Mouse (Mus musculus): ENCODE data around the gene Gm15155.
"Not testable (repeated sequence)": the region's sequence is repeated elsewhere in the genome, so short reads cannot be mapped to it uniquely, and the experiment has no call there.

The Gm15155 gene

GRCm38 (mm10) chrX:155624341-155624841, at the start of gene Gm15155:
Gene Gm15155, plus strand, starts transcription at chrX:155624741.
- DNase-seq = no peak

GRCm38 (mm10) chrX:155579791-155580190, 44.8 kb upstream of the Gm15155 start:
- no peak for DNase-seq

- no peak for DNase-seq
These were observed 40.0 kb upstream of the Gm15155 start for GRCm38 (mm10) chrX:155584586-155584985.

GRCm38 (mm10) chrX:155591490-155591889, 33.1 kb upstream of the Gm15155 start:
- no peak for DNase-seq

- no peak for DNase-seq
These were observed 32.1 kb upstream of the Gm15155 start for GRCm38 (mm10) chrX:155592467-155592866.

- DNase-seq = no peak
These were observed 29.9 kb upstream of the Gm15155 start for GRCm38 (mm10) chrX:155594685-155595084.

GRCm38 (mm10) chrX:155596390-155596789, 28.2 kb upstream of the Gm15155 start:
- no peak for DNase-seq

- no peak for DNase-seq
These were observed 23.3 kb upstream of the Gm15155 start for GRCm38 (mm10) chrX:155601196-155601595.

GRCm38 (mm10) chrX:155622527-155622926, 2.0 kb upstream of the Gm15155 start:
- DNase-seq = no peak

- DNase-seq = peak; percentile 9
These were observed 1.5 kb upstream of the Gm15155 start for GRCm38 (mm10) chrX:155622961-155623599.

GRCm38 (mm10) chrX:155623701-155624281, 750 bp upstream of the Gm15155 start, which contains the start of gene Ptchd1:
Gene Ptchd1, minus strand, starts transcription at chrX:155623814.
- no peak for DNase-seq

GRCm38 (mm10) chrX:155624895-155625294, 354 bp downstream of the Gm15155 start:
- no peak for DNase-seq

- DNase-seq = no peak
These were observed 1.2 kb downstream of the Gm15155 start for GRCm38 (mm10) chrX:155625671-155626196.

- no peak for DNase-seq
These were observed 19.4 kb downstream of the Gm15155 start for GRCm38 (mm10) chrX:155643975-155644374.

GRCm38 (mm10) chrX:155645975-155646374, 21.4 kb downstream of the Gm15155 start:
- DNase-seq = no peak

GRCm38 (mm10) chrX:155657971-155658370, 33.4 kb downstream of the Gm15155 start:
- DNase-seq = no peak

GRCm38 (mm10) chrX:155690440-155690839, 65.9 kb downstream of the Gm15155 start:
- DNase-seq = not testable (repeated sequence)

- no peak for DNase-seq
These were observed 99.6 kb downstream of the Gm15155 start for GRCm38 (mm10) chrX:155724157-155724556.

- no peak for DNase-seq
These were observed 103.8 kb downstream of the Gm15155 start for GRCm38 (mm10) chrX:155728387-155728786.

- DNase-seq = no peak
These were observed 263.6 kb downstream of the Gm15155 start for GRCm38 (mm10) chrX:155888118-155888517.

- peak; percentile 14 for DNase-seq
These were observed 275.5 kb downstream of the Gm15155 start for GRCm38 (mm10) chrX:155900040-155900439.

- DNase-seq = no peak
These were observed 277.2 kb downstream of the Gm15155 start for GRCm38 (mm10) chrX:155901742-155902141.

- DNase-seq = no peak
These were observed 278.6 kb downstream of the Gm15155 start for GRCm38 (mm10) chrX:155903108-155903507.

- no peak for DNase-seq
These were observed 385.2 kb downstream of the Gm15155 start for GRCm38 (mm10) chrX:156009756-156010155.
